Mouse (Mus musculus) kidney, embryonic 16.5 days (tissue): ENCODE measurements around the gene Slc35g2. TPM values are rescaled to one million over a fixed set of nuclear protein-coding genes. Genes with fewer than 3 reads are reported as not detected.

Experiments
- ATAC-seq: fragments of 200-750 bp; cut with Nextera tagmentation; 2 replicates; pipeline ENCODE4 v1.8.0; 2017; ENCODE audit warnings: moderate TSS enrichment; ENCODE audit not compliant: low FRiP score, low TSS enrichment
- H3K27ac ChIP-seq: fragments of 300-500 bp; sonication (generic); 2 replicates; pipeline ENCODE4 v1.5.1; 2014; ENCODE audit warnings: low read length
- H3K27me3 ChIP-seq: fragments of 300-500 bp; sonication (generic); 2 replicates; pipeline ENCODE4 v1.6.1; 2014; ENCODE audit warnings: low read length, control low read depth, mixed read lengths; ENCODE audit not compliant: insufficient read depth
- H3K36me3 ChIP-seq: fragments of 300-500 bp; sonication (generic); 2 replicates; pipeline ENCODE4 v1.6.1; 2014; ENCODE audit warnings: low read length, control low read depth, mixed read lengths; ENCODE audit not compliant: insufficient read depth
- H3K4me1 ChIP-seq: fragments of 300-500 bp; sonication (generic); 2 replicates; pipeline ENCODE4 v1.6.1; 2014; ENCODE audit warnings: low read length, control low read depth, mixed read lengths; ENCODE audit not compliant: insufficient read depth
- H3K4me2 ChIP-seq: fragments of 300-500 bp; sonication (generic); replicated peaks from 2 replicates; pipeline ENCODE4 v1.6.1; 2014; ENCODE audit warnings: low read depth, low read length
- H3K4me3 ChIP-seq: fragments of 300-500 bp; sonication (generic); 2 replicates; pipeline ENCODE4 v1.5.1; 2014; ENCODE audit warnings: mild to moderate bottlenecking, low read length
- H3K9ac ChIP-seq: fragments of 300-500 bp; sonication (generic); replicated peaks from 2 replicates; pipeline ENCODE4 v1.6.1; 2014; ENCODE audit warnings: low read length
- H3K9me3 ChIP-seq: fragments of 300-500 bp; sonication (generic); 2 replicates; pipeline ENCODE4 v1.6.1; 2016; ENCODE audit warnings: low read length, control low read depth
- WGBS: fragments of 180-500 bp; shearing (Covaris S2); extraction: QIAGEN DNeasy Blood & Tissue Kit; methylation state at CpG from one replicate; pipeline ENCODE4 v1.1.7; 2014; 5-methylcytosine and 5-hydroxymethylcytosine counted together
- polyA plus RNA-seq: library from polyadenylated mRNA; unstranded; fragments of >200 nt; fragmentation: Nextera tagmentation; extraction: Ambion mirVana; gene quantifications from 2 replicates; pipeline ENCODE4 v1.2.1, GENCODE M21; 2015

Slc35g2 gene
- 5.6 and 6.0 TPM in 2 replicates for polyA plus RNA-seq

DNA sequence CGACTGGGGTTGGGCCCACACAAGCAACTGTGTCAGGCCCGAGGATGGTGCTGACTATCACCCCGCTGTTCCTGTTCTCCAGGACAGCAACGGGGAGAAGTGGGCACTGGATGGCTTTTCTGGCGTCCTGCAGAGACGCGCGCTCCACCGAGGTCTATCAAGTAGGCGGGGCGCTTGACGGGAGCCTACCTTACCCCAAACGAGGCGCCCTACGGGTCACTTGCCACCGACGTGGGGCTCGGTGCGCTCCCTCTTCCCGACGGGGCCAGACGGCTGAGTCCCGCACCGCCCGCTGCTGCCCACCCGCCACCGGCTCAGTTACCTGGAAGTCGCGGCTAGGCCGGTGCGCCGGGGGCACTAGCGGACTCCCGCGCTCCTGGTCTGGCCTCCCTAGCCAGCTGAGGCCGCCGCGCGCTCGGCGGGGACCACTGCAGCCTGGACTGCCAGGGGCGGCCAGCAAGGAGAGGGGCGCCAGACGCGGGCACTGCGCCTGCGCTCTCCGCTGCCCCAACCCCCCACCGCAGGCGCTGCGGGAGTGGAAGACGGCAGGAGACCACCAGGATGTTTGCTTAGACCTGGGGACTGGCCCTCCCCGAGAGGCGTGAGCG lies at the start of gene Slc35g2:
Slc35g2 (minus strand) TSS at position 465 of the 608 bp plus-strand sequence.
- H3K27me3 ChIP-seq = no peaks in the 10 kb centered on the region
- H3K27ac ChIP-seq = 0 out of 2 replicates have a peak within 1 kb of the TSS, but pooled peaks have one; percentile 30
- no peaks in the 10 kb centered on the region for H3K36me3 ChIP-seq
- under 1% methylated on average over 47 of the region's 55 CpGs for WGBS
- H3K4me3 ChIP-seq = peak within 1 kb of the TSS; percentile 78
- H3K9me3 ChIP-seq = no peaks in the 10 kb centered on the region
- ATAC-seq = peak; percentile 89
- H3K4me1 ChIP-seq = 0 out of 2 replicates have a peak, but pooled peaks cover 3% of the 10 kb centered on the region
- peak within 1 kb of the TSS; percentile 69 for H3K9ac ChIP-seq
- peak within 1 kb of the TSS; percentile 94 for H3K4me2 ChIP-seq

GRCm38 (mm10) chr9:100616947-100617346 lies 46.1 kb upstream of the Slc35g2 start:
- no peaks in the 10 kb centered on the region for H3K9me3 ChIP-seq
- H3K27ac ChIP-seq = no peak overlapping the region
- H3K4me3 ChIP-seq = no peak overlapping the region
- WGBS = 40% methylated on average over 11 of the region's 11 CpGs
- no peaks in the 10 kb centered on the region for H3K27me3 ChIP-seq
- no peaks in the 10 kb centered on the region for H3K36me3 ChIP-seq
- no peak for ATAC-seq
- no peaks in the 10 kb centered on the region for H3K4me1 ChIP-seq
- H3K4me2 ChIP-seq = no peak overlapping the region
- H3K9ac ChIP-seq = no peak overlapping the region

DNA sequence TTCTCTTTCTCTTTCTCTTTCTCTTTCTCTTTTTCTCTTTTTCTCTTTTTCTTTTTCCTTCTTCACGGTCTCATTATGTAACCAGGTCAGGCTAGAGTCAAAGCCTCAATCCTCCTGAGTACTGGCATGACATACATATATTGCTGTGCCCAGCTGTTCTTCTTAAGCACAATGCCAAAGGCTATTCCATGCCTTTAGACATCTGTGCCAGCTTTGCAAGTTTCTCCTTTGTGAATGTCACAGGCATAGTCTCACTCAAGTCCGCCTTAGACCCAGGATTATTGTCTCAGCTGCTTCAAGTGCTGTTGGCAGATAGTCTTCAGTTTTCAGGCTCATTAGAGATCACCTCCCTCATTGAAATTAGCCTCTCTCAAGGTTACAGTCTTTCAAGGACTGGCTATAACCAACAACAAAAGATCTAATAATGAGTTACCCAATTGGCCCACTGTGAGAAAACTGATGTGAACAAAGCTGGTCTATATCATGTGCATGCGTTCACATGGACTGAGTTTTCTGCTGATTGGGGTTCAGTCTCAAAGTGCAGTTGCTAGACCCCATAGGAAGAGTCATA lies 42.7 kb upstream of the Slc35g2 start:
- Histone ChIP-seq H3K36me3 (no peaks in the 10 kb centered on the region), H3K27me3 (no peaks in the 10 kb centered on the region), H3K9me3 (no peaks in the 10 kb centered on the region), H3K4me2 (no peak overlapping the region), H3K4me3 (no peak overlapping the region), H3K4me1 (no peaks in the 10 kb centered on the region), H3K27ac (no peak overlapping the region), H3K9ac (no peak overlapping the region)
- WGBS = 86% methylated on average over 3 of the region's 3 CpGs
- no peak for ATAC-seq

DNA sequence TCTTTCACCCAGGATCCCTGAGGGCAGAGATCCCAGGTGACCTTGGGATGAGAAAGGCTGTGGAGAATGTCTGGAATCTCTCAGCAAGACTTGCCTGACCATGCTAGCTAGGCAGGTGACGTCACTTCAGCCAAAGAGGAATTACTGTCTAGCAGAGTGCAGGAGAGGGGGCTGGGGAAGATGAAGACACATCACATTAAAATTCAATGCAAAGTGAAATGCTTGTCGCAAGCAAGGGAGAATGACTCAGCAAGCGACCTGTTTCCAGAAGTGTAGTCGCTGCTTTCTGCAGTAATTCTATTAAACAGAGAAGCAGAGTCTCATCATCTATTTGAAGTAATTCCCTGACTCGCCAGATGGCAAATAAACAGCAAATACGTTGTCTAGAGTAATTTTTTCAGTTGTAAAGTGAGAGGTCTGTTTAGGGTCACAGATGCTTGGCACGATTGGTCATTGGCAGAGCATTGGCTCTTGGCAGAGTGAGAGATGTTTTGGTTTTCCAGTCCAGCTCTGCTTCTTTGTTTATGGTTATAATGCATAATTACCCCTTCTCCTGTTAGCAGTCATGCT lies 35.2 kb upstream of the Slc35g2 start:
- Histone ChIP-seq H3K27me3 (no peaks in the 10 kb centered on the region), H3K4me1 (no peaks in the 10 kb centered on the region), H3K9ac (no peak overlapping the region), H3K36me3 (no peaks in the 10 kb centered on the region), H3K4me3 (no peak overlapping the region), H3K4me2 (no peak overlapping the region), H3K27ac (no peak overlapping the region), H3K9me3 (no peaks in the 10 kb centered on the region)
- ATAC-seq = no peak
- WGBS = 59% methylated on average over 7 of the region's 7 CpGs

GRCm38 (mm10) chr9:100605522-100605921 lies 34.6 kb upstream of the Slc35g2 start:
- Histone ChIP-seq H3K4me1 (no peaks in the 10 kb centered on the region), H3K4me3 (no peak overlapping the region), H3K27ac (no peak overlapping the region), H3K27me3 (no peaks in the 10 kb centered on the region), H3K9ac (no peak overlapping the region), H3K9me3 (no peaks in the 10 kb centered on the region), H3K4me2 (no peak overlapping the region), H3K36me3 (no peaks in the 10 kb centered on the region)
- WGBS = 84% methylated on average over 1 of the region's 1 CpGs
- no peak for ATAC-seq

DNA sequence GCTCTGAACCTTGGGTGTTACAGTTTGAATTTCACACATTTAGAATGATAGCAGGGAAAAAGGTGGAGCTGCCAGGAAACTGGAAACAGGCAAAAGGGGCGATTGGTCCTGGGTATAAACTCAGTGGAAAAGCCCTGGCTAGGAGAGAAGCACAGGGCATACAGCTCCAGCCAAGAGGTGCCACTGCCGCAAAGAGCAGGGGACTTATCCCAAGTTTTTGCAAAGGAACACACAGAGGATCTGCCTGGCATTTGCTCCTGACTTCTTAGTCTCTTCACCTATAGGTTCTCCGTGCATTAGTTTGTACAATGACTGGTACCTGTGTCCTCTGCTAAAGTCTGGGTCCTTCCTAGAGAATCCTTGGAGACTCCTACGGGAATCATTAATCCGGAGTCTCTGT lies 32.3 kb upstream of the Slc35g2 start:
- no peak for ATAC-seq

DNA sequence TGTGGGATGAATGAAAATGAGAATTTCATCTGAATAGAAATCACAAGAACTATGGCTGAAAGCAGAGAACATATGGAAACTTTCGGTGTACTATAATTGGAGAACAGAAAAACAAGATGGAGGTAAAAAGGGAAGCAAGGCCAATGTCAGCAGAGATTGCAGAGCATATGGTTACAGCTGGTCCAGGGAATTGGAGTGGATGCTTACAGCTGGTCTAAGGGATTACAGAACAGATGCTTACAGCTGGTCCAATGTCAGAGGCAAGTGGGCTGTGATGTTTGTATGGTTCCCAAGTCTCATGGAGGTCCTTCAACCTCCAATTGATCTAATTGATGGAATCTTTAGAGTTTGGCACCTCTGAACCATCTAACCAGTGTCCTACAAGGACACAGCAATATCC lies 31.2 kb upstream of the Slc35g2 start:
- Histone ChIP-seq H3K4me1 (no peaks in the 10 kb centered on the region), H3K36me3 (no peaks in the 10 kb centered on the region), H3K9me3 (no peaks in the 10 kb centered on the region), H3K4me3 (no peak overlapping the region), H3K27ac (no peak overlapping the region), H3K4me2 (no peak overlapping the region), H3K27me3 (no peaks in the 10 kb centered on the region), H3K9ac (no peak overlapping the region)
- 88% methylated on average over 1 of the region's 1 CpGs for WGBS
- no peak for ATAC-seq

More for the DNA sequence above, 32.3 kb upstream of the Slc35g2 start:
- no peak overlapping the region for H3K4me2 ChIP-seq
- no peaks in the 10 kb centered on the region for H3K36me3 ChIP-seq
- H3K9me3 ChIP-seq = no peaks in the 10 kb centered on the region
- H3K9ac ChIP-seq = no peak overlapping the region
- no peaks in the 10 kb centered on the region for H3K27me3 ChIP-seq
- no peak overlapping the region for H3K27ac ChIP-seq
- 74% methylated on average over 5 of the region's 5 CpGs for WGBS
- H3K4me3 ChIP-seq = no peak overlapping the region
- no peaks in the 10 kb centered on the region for H3K4me1 ChIP-seq

DNA sequence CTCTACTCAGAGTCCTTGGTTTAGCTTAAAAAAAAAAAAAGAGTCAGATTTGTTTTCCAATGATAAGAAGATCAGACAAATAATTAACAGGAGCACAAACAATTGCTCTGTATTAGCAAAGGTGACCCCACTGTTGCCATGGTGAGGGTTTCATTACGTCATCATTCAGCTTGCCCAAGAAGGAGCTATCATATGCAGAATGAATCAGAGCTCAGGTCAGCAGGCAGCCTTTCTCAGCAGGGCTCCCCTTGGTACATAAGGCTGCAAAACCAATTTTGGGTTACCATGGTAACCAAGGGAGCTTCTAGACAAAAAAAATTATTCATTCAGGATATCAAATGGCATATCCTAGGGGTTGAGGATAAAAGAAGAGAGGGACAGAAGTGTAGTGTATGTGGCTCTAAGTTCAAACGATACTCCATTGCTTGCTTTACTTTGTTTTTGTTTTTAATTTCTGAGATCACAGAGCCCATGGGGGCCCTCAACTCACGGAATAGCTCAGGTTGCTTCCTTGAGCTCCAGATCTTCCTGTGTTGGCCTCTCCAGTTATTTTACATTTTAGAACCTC lies 29.0 kb upstream of the Slc35g2 start:
- no peaks in the 10 kb centered on the region for H3K36me3 ChIP-seq
- no peak for ATAC-seq
- WGBS = 73% methylated on average over 3 of the region's 3 CpGs
- no peak overlapping the region for H3K4me3 ChIP-seq
- no peaks in the 10 kb centered on the region for H3K27me3 ChIP-seq
- no peak overlapping the region for H3K9ac ChIP-seq
- H3K9me3 ChIP-seq = no peaks in the 10 kb centered on the region
- no peak overlapping the region for H3K4me2 ChIP-seq
- no peak overlapping the region for H3K27ac ChIP-seq
- H3K4me1 ChIP-seq = no peaks in the 10 kb centered on the region

DNA sequence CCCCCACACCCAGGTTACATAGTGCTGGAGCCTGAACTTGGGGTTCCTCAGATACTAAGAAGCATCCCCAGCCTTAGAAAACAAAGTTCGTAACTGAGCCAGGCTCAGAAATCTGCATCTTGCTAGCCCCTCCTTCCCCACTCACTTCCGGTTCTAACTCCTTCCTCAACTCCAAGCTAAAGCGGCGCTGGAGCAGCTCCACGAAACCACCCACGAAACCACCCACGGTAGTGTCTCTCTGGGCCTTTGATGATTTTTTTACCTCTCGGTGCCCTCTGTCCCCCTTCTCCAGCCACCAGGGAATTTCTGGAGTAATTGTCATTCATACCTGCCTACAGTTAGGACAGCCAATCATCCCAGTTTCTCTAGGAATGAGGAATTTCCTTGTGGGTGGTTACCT lies 26.7 kb upstream of the Slc35g2 start, which contains the start of gene Stag1:
Stag1 (plus strand) TSS at position 253 of the 400 bp plus-strand sequence.
- H3K4me2 ChIP-seq = no peak within 1 kb of the TSS
- H3K9ac ChIP-seq = no peak within 1 kb of the TSS
- no peaks in the 10 kb centered on the region for H3K36me3 ChIP-seq
- no peaks in the 10 kb centered on the region for H3K27me3 ChIP-seq
- H3K9me3 ChIP-seq = no peaks in the 10 kb centered on the region
- H3K4me1 ChIP-seq = no peaks in the 10 kb centered on the region
- H3K27ac ChIP-seq = no peak within 1 kb of the TSS
- 88% methylated on average over 8 of the region's 8 CpGs for WGBS
- no peak for ATAC-seq
- H3K4me3 ChIP-seq = no peak within 1 kb of the TSS

GRCm38 (mm10) chr9:100596317-100596716 lies 25.4 kb upstream of the Slc35g2 start:
- H3K4me2 ChIP-seq = no peak overlapping the region
- H3K27ac ChIP-seq = no peak overlapping the region
- H3K36me3 ChIP-seq = no peaks in the 10 kb centered on the region
- H3K9ac ChIP-seq = no peak overlapping the region
- WGBS = 88% methylated on average over 8 of the region's 8 CpGs
- no peak for ATAC-seq
- H3K27me3 ChIP-seq = no peaks in the 10 kb centered on the region
- H3K4me3 ChIP-seq = no peak overlapping the region
- H3K9me3 ChIP-seq = no peaks in the 10 kb centered on the region
- H3K4me1 ChIP-seq = no peaks in the 10 kb centered on the region
